Mouse (Mus musculus) heart, postnatal 0 days (tissue): ENCODE results near the gene Gm6871.

Experiments used
- CTCF ChIP-seq: IDR thresholded peaks from 2 replicates; pipeline ENCODE4 v1.5.1; 2016; ENCODE audit warnings: antibody characterized with exemption, control low read depth, low read depth
- EP300 ChIP-seq: IDR thresholded peaks from 2 replicates; pipeline ENCODE4 v1.6.1; 2016; ENCODE audit warnings: antibody characterized with exemption, low read depth

DNA sequence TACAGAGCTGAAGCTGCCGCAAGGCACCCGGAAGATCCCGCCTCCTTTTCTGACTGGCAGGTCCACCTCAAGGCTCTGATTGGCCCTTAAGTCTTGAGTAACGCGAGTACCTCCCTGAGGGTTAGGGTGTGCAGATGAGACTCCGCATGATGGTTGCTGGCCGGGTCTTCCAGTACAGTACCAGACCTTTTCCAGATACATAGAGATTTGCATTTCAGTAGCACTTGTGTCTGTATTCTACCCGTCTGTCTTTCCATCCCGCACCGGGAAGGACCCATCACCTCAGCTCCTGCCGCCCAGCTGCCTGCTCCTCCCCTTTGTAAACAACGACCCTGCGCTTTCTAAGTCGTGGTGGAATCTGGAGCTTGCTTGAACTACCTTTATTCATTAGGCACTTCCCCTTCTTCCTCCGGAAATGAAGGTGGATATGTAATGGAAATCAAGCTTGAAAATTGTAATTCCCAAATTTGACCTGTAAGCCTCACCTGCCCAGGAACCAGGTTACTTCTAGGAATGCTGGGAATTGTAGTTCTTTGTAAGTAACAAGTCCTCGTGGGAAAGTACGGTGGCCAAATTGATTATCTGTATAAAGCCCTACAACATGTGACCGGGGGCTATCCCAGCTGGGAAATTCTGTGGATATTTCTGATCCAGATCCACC lies 73.9 kb downstream of the Gm6871 start, which contains the start of the genes Gm20449 and AW146154:
- TF ChIP-seq CTCF, result no peak
- TF ChIP-seq EP300, result no peak
